Mouse (Mus musculus): ENCODE data around the gene Scamp2.

Scamp2 gene

GRCm38 (mm10) chr9:57597929-57598382, 37.2 kb downstream of the Scamp2 start:
- no peak for DNase-seq

- no peak for DNase-seq
These were observed 38.3 kb downstream of the Scamp2 start for GRCm38 (mm10) chr9:57598851-57599563.

GRCm38 (mm10) chr9:57600620-57601352, 40.0 kb downstream of the Scamp2 start:
- no peak for DNase-seq

GRCm38 (mm10) chr9:57601353-57601706, 40.6 kb downstream of the Scamp2 start:
- peak; percentile 76 for DNase-seq

- DNase-seq = no peak
These were observed 41.4 kb downstream of the Scamp2 start for GRCm38 (mm10) chr9:57602098-57602497.

- DNase-seq = no peak
These were observed 44.1 kb downstream of the Scamp2 start for GRCm38 (mm10) chr9:57604875-57605274.

- DNase-seq = no peak
These were observed 44.8 kb downstream of the Scamp2 start for GRCm38 (mm10) chr9:57605503-57605902.

- DNase-seq = no peak
These were observed 45.6 kb downstream of the Scamp2 start, which contains the start of gene Cplx3 for GRCm38 (mm10) chr9:57606139-57606851. Cplx3 (minus strand) TSS chr9:57606281.

- DNase-seq = no peak
These were observed 49.1 kb downstream of the Scamp2 start for GRCm38 (mm10) chr9:57609803-57610202.

- DNase-seq = no peak
These were observed 49.6 kb downstream of the Scamp2 start for GRCm38 (mm10) chr9:57610359-57610826.

GRCm38 (mm10) chr9:57612587-57612986, 51.8 kb downstream of the Scamp2 start:
- DNase-seq = no peak

GRCm38 (mm10) chr9:57613975-57614374, 53.2 kb downstream of the Scamp2 start:
- no peak for DNase-seq

GRCm38 (mm10) chr9:57614786-57615185, 54.0 kb downstream of the Scamp2 start:
- DNase-seq = no peak

- no peak for DNase-seq
These were observed 56.9 kb downstream of the Scamp2 start for GRCm38 (mm10) chr9:57617556-57618169.

GRCm38 (mm10) chr9:57618854-57619253, 58.1 kb downstream of the Scamp2 start:
- DNase-seq = no peak

- no peak for DNase-seq
These were observed 59.9 kb downstream of the Scamp2 start, which contains the start of gene Lman1l for GRCm38 (mm10) chr9:57620674-57621073. Lman1l (minus strand) TSS chr9:57620774.

GRCm38 (mm10) chr9:57624295-57624694, 63.6 kb downstream of the Scamp2 start:
- DNase-seq = no peak

GRCm38 (mm10) chr9:57625674-57626500, 65.1 kb downstream of the Scamp2 start:
- no peak for DNase-seq

- DNase-seq = no peak
These were observed 66.4 kb downstream of the Scamp2 start for GRCm38 (mm10) chr9:57627191-57627590.

GRCm38 (mm10) chr9:57627892-57628291, 67.1 kb downstream of the Scamp2 start:
- no peak for DNase-seq

GRCm38 (mm10) chr9:57628717-57629116, 68.0 kb downstream of the Scamp2 start:
- no peak for DNase-seq
